Mouse (Mus musculus): ENCODE measurements around the gene Ino80. TPM values are rescaled to one million over a fixed set of nuclear protein-coding genes. Genes with fewer than 3 reads are reported as not detected.
A peak's percentile ranks its signal among the peaks of the same experiment; 100 is the strongest.

The Ino80 gene
- total and polyA plus RNA-seq, 3 experiments = 10.6 to 17.8 (median 11.4) TPM

GRCm38 (mm10) chr2:119436467-119436866, 41.0 kb downstream of the Ino80 start:
- TF ChIP-seq UBTF (IDR thresholded peaks at IDR 0.05; ENCODE audit: low read depth, low read length) (no peak), HCFC1 (IDR thresholded peaks at IDR 0.05; ENCODE audit: low read depth, low read length) (no peak), NELFE (IDR thresholded peaks at IDR 0.05; ENCODE audit: low read depth, low read length) (no peak), ZNF384 (IDR thresholded peaks at IDR 0.05; ENCODE audit: low read depth, low read length) (0 out of 2 replicates have a peak, but pooled peaks have one; percentile 19), ZKSCAN1 (IDR thresholded peaks at IDR 0.05; ENCODE audit: borderline replicate concordance, low read depth, low read length) (no peak), GABPA (IDR thresholded peaks at IDR 0.05; ENCODE audit: insufficient replicate concordance, low read depth, low read length) (no peak), BHLHE40 (IDR thresholded peaks at IDR 0.05; ENCODE audit: low read depth, low read length) (no peak), CTCF (conservative IDR thresholded peaks at IDR 0.05 in 1 of 2, IDR thresholded peaks at IDR 0.05 in 1 of 2; ENCODE audit: low read depth in 2 of 2, low read length in 2 of 2) (peak in 1 of 2 experiments; percentile 30; a peak in 2 of 4 replicates)
- DNase-seq (ENCODE audit: extremely low read depth) = no peak
- H3K27me3 ChIP-seq (replicated peaks) = no peaks in the 10 kb centered on the region
- no peaks in the 10 kb centered on the region for H3K79me2 ChIP-seq (replicated peaks; ENCODE audit: control insufficient read depth, extremely low read depth, insufficient read depth, poor library complexity, severe bottlenecking)
- no peaks in the 10 kb centered on the region for H3K9me3 ChIP-seq (replicated peaks; ENCODE audit: low read length)
- H3K36me3 ChIP-seq (replicated peaks in 1 of 2; ENCODE audit: control insufficient read depth in 1 of 2, insufficient read depth in 1 of 2, low read length in 1 of 2) = peaks cover 37 to 70% of the 10 kb centered on the region in 2 experiments
- H3K4me2 ChIP-seq (ENCODE audit: insufficient read depth, low read depth, poor library complexity, severe bottlenecking) = no peak overlapping the region
- dilution Hi-C loops (cut with MboI; ENCODE audit: extremely low pct_ligation_motif_present, extremely low pct_unique_long_range_greater_than_20kb, low sequenced_read_pairs) = no loop called here
- no peak overlapping the region for H3K9ac ChIP-seq (ENCODE audit: insufficient read depth, low read depth)
- H3K4me3 ChIP-seq (replicated peaks in 1 of 3; ENCODE audit: low read depth in 2 of 3, low read length in 2 of 3, poor library complexity in 1 of 3) = no peak overlapping the region
- in situ Hi-C loops (cut with MboI; ENCODE audit: low pct_ligation_motif_present, low pct_unique_long_range_greater_than_20kb, low sequenced_read_pairs) = no loop called here
- H3K4me1 ChIP-seq (ENCODE audit: control insufficient read depth in 1 of 2, insufficient read depth in 2 of 2) = no peaks in the 10 kb centered on the region
- no peak overlapping the region for H3K27ac ChIP-seq (ENCODE audit: insufficient read depth, low read depth)

GRCm38 (mm10) chr2:119413819-119414218, 63.7 kb downstream of the Ino80 start:
- Histone ChIP-seq H3K27ac (ENCODE audit: insufficient read depth, low read depth) (no peak overlapping the region), H3K4me1 (ENCODE audit: control insufficient read depth in 1 of 2, insufficient read depth in 2 of 2) (no peaks in the 10 kb centered on the region), H3K9ac (ENCODE audit: insufficient read depth, low read depth) (no peak overlapping the region), H3K9me3 (replicated peaks; ENCODE audit: low read length) (no peaks in the 10 kb centered on the region), H3K79me2 (replicated peaks; ENCODE audit: control insufficient read depth, extremely low read depth, insufficient read depth, poor library complexity, severe bottlenecking) (peaks cover under 1% of the 10 kb centered on the region; the same call in 1 of the 2 replicates), H3K4me3 (replicated peaks in 1 of 3; ENCODE audit: low read depth in 2 of 3, low read length in 2 of 3, poor library complexity in 1 of 3) (no peak overlapping the region), H3K36me3 (replicated peaks in 1 of 2; ENCODE audit: control insufficient read depth in 1 of 2, insufficient read depth in 1 of 2, low read length in 1 of 2) (peaks cover 61 to 90% of the 10 kb centered on the region in 2 experiments), H3K27me3 (replicated peaks) (no peaks in the 10 kb centered on the region), H3K4me2 (ENCODE audit: insufficient read depth, low read depth, poor library complexity, severe bottlenecking) (no peak overlapping the region)
- TF ChIP-seq ZC3H11A (IDR thresholded peaks at IDR 0.05; ENCODE audit: low read depth, low read length) (no peak), ZMIZ1 (IDR thresholded peaks at IDR 0.05; ENCODE audit: low read depth, low read length) (no peak), POLR2AphosphoS2 (IDR thresholded peaks at IDR 0.05; ENCODE audit: low read depth, low read length) (no peak), POLR2A (IDR thresholded peaks at IDR 0.05; ENCODE audit: low read depth, low read length) (no peak), ZNF384 (IDR thresholded peaks at IDR 0.05; ENCODE audit: low read depth, low read length) (no peak), SMC3 (IDR thresholded peaks at IDR 0.05; ENCODE audit: low read depth, low read length) (peak; percentile 52), USF1 (IDR thresholded peaks at IDR 0.05; ENCODE audit: low read depth, low read length) (no peak), ELF1 (IDR thresholded peaks at IDR 0.05; ENCODE audit: low read depth, low read length) (no peak), EP300 (IDR thresholded peaks at IDR 0.05; ENCODE audit: low read length) (no peak), SIN3A (IDR thresholded peaks at IDR 0.05; ENCODE audit: low read length) (no peak), MXI1 (IDR thresholded peaks at IDR 0.05; ENCODE audit: low read depth, low read length) (no peak), KAT2A (IDR thresholded peaks at IDR 0.05; ENCODE audit: insufficient replicate concordance, low read length) (no peak), CTCF (conservative IDR thresholded peaks at IDR 0.05 in 1 of 2, IDR thresholded peaks at IDR 0.05 in 1 of 2; ENCODE audit: low read depth in 2 of 2, low read length in 2 of 2) (peak in 1 of 2 experiments; percentile 73; a peak in 3 of 4 replicates), RAD21 (IDR thresholded peaks at IDR 0.05; ENCODE audit: low read depth, low read length) (peak; percentile 69)
- dilution Hi-C loops (cut with MboI; ENCODE audit: extremely low pct_ligation_motif_present, extremely low pct_unique_long_range_greater_than_20kb, low sequenced_read_pairs) = no loop called here
- in situ Hi-C loops (cut with MboI; ENCODE audit: low pct_ligation_motif_present, low pct_unique_long_range_greater_than_20kb, low sequenced_read_pairs) = no loop called here
- peak; percentile 25 for DNase-seq (ENCODE audit: extremely low read depth)
